Mouse (Mus musculus): ENCODE data around the gene Hadhb. TPM values are rescaled to one million over a fixed set of nuclear protein-coding genes. Genes with fewer than 3 reads are reported as not detected.

The Hadhb gene
- total and polyA plus RNA-seq, 3 experiments = 69.5 to 118 (median 78.3) TPM

GRCm38 (mm10) chr5:30198257-30198656, 43.2 kb downstream of the Hadhb start (continued):
- no peak for TF ChIP-seq JUND (conservative IDR thresholded peaks at IDR 0.05; ENCODE audit: low read depth, low read length)
- TF ChIP-seq ETS1 (conservative IDR thresholded peaks at IDR 0.05; ENCODE audit: low read depth, low read length) = no peak
- TF ChIP-seq POLR2A (IDR thresholded peaks at IDR 0.05; ENCODE audit: low read depth, low read length) = peak; percentile 81
- no peak for TF ChIP-seq MAZ (IDR thresholded peaks at IDR 0.05; ENCODE audit: low read depth, low read length)
- TF ChIP-seq ZKSCAN1 (IDR thresholded peaks at IDR 0.05; ENCODE audit: borderline replicate concordance, low read depth, low read length) = no peak
- peak; percentile 65; the same call in 1 of the 2 replicates for TF ChIP-seq TCF12 (IDR thresholded peaks at IDR 0.05; ENCODE audit: low read depth, low read length)

- no peaks in the 10 kb centered on the region for H3K9me3 ChIP-seq (replicated peaks; ENCODE audit: low read length)
- no peaks in the 10 kb centered on the region for H3K79me2 ChIP-seq (replicated peaks; ENCODE audit: control insufficient read depth, extremely low read depth, insufficient read depth, poor library complexity, severe bottlenecking)
- peak; percentile 54 for DNase-seq (ENCODE audit: extremely low read depth)
- no peak overlapping the region for H3K4me3 ChIP-seq (replicated peaks in 1 of 3; ENCODE audit: low read depth in 2 of 3, low read length in 2 of 3, poor library complexity in 1 of 3)
- no peak overlapping the region for H3K9ac ChIP-seq (ENCODE audit: insufficient read depth, low read depth)
- H3K27ac ChIP-seq (ENCODE audit: insufficient read depth, low read depth) = no peak overlapping the region
- no peaks in the 10 kb centered on the region for H3K27me3 ChIP-seq (replicated peaks)
- H3K4me1 ChIP-seq (ENCODE audit: control insufficient read depth in 1 of 2, insufficient read depth in 2 of 2) = peaks cover 18 to 47% of the 10 kb centered on the region in 2 experiments
- dilution Hi-C loops (cut with MboI; ENCODE audit: extremely low pct_ligation_motif_present, extremely low pct_unique_long_range_greater_than_20kb, low sequenced_read_pairs) (no loop called here), in situ Hi-C loops (cut with MboI; ENCODE audit: low pct_ligation_motif_present, low pct_unique_long_range_greater_than_20kb, low sequenced_read_pairs) (no loop called here)
- H3K4me2 ChIP-seq (ENCODE audit: insufficient read depth, low read depth, poor library complexity, severe bottlenecking) = no peak overlapping the region
- no peak for TF ChIP-seq NRF1 (IDR thresholded peaks at IDR 0.05; ENCODE audit: low read depth, low read length)
- TF ChIP-seq TCF12 (IDR thresholded peaks at IDR 0.05; ENCODE audit: low read depth, low read length) = 0 out of 2 replicates have a peak, but pooled peaks have one; percentile 15
- TF ChIP-seq PAX5 (IDR thresholded peaks at IDR 0.05; ENCODE audit: low read length) = no peak
- TF ChIP-seq GABPA (IDR thresholded peaks at IDR 0.05; ENCODE audit: insufficient replicate concordance, low read depth, low read length) = no peak
- no peak for TF ChIP-seq ELF1 (IDR thresholded peaks at IDR 0.05; ENCODE audit: low read depth, low read length)
- no peak for TF ChIP-seq TBP (conservative IDR thresholded peaks at IDR 0.05; ENCODE audit: low read depth, low read length)
- no peak for TF ChIP-seq ETS1 (conservative IDR thresholded peaks at IDR 0.05; ENCODE audit: low read depth, low read length)
- no peak for TF ChIP-seq HCFC1 (IDR thresholded peaks at IDR 0.05; ENCODE audit: low read depth, low read length)
- no peak for TF ChIP-seq BHLHE40 (IDR thresholded peaks at IDR 0.05; ENCODE audit: low read depth, low read length)
- peak; percentile 70 for TF ChIP-seq RAD21 (IDR thresholded peaks at IDR 0.05; ENCODE audit: low read depth, low read length)
- TF ChIP-seq KAT2A (IDR thresholded peaks at IDR 0.05; ENCODE audit: insufficient replicate concordance, low read length) = no peak
- TF ChIP-seq CTCF (conservative IDR thresholded peaks at IDR 0.05 in 1 of 2, IDR thresholded peaks at IDR 0.05 in 1 of 2; ENCODE audit: low read depth in 2 of 2, low read length in 2 of 2) = peak; percentile 38 to 78; a peak in 3 of 4 replicates
- peak; percentile 55 for TF ChIP-seq SMC3 (IDR thresholded peaks at IDR 0.05; ENCODE audit: low read depth, low read length)
- TF ChIP-seq MAX (IDR thresholded peaks at IDR 0.05; ENCODE audit: low read length) = no peak
- TF ChIP-seq CHD1 (IDR thresholded peaks at IDR 0.05; ENCODE audit: low read depth, low read length) = no peak
- TF ChIP-seq RCOR1 (conservative IDR thresholded peaks at IDR 0.05; ENCODE audit: low read depth, low read length) = no peak
- TF ChIP-seq POLR2A (IDR thresholded peaks at IDR 0.05; ENCODE audit: low read depth, low read length) = no peak
- TF ChIP-seq JUN (IDR thresholded peaks at IDR 0.05; ENCODE audit: insufficient read depth, low read depth, low read length) = no peak
- TF ChIP-seq POLR2AphosphoS2 (IDR thresholded peaks at IDR 0.05; ENCODE audit: low read depth, low read length) = no peak
- no peak for TF ChIP-seq E2F4 (IDR thresholded peaks at IDR 0.05; ENCODE audit: insufficient replicate concordance, low read depth, low read length)
- no peak for TF ChIP-seq ZMIZ1 (IDR thresholded peaks at IDR 0.05; ENCODE audit: low read depth, low read length)
- peak; percentile 33; the same call in 1 of the 2 replicates for TF ChIP-seq IRF4 (IDR thresholded peaks at IDR 0.05; ENCODE audit: low read depth, low read length)
- no peak for TF ChIP-seq NELFE (IDR thresholded peaks at IDR 0.05; ENCODE audit: low read depth, low read length)
- no peak for TF ChIP-seq SIN3A (IDR thresholded peaks at IDR 0.05; ENCODE audit: low read length)
- no peak for TF ChIP-seq ZNF384 (IDR thresholded peaks at IDR 0.05; ENCODE audit: low read depth, low read length)
- TF ChIP-seq ZKSCAN1 (IDR thresholded peaks at IDR 0.05; ENCODE audit: borderline replicate concordance, low read depth, low read length) = no peak
- no peak for TF ChIP-seq EP300 (IDR thresholded peaks at IDR 0.05; ENCODE audit: low read length)
- TF ChIP-seq USF2 (conservative IDR thresholded peaks at IDR 0.05; ENCODE audit: low read depth, low read length) = no peak
- no peak for TF ChIP-seq CHD2 (IDR thresholded peaks at IDR 0.05; ENCODE audit: low read length)
- no peak for TF ChIP-seq UBTF (IDR thresholded peaks at IDR 0.05; ENCODE audit: low read depth, low read length)
- peaks cover 0 to 8% of the 10 kb centered on the region in 2 experiments for H3K36me3 ChIP-seq (replicated peaks in 1 of 2; ENCODE audit: control insufficient read depth in 1 of 2, insufficient read depth in 1 of 2, low read length in 1 of 2)
Observed at GRCm38 (mm10) chr5:30201521-30201920, 46.5 kb downstream of the Hadhb start.
